Mouse (Mus musculus) forebrain, embryonic 16.5 days (tissue): ENCODE data around the gene Rbm15. TPM values are rescaled to one million over a fixed set of nuclear protein-coding genes. Genes with fewer than 3 reads are reported as not detected.

Source experiments
- ATAC-seq: fragments of 200-750 bp; cut with Nextera tagmentation; 2 replicates; pipeline ENCODE4 v1.8.0; 2017; ENCODE audit warnings: mild to moderate bottlenecking, moderate library complexity
- H3K27ac ChIP-seq: fragments of 300-500 bp; sonication (generic); 2 replicates; pipeline ENCODE4 v1.5.1; 2014; ENCODE audit warnings: low read length, control low read depth
- H3K27me3 ChIP-seq: fragments of 300-500 bp; sonication (generic); replicated peaks from 2 replicates; pipeline ENCODE4 v1.6.1; 2014; ENCODE audit warnings: low read length; ENCODE audit not compliant: control insufficient read depth, insufficient read depth
- H3K36me3 ChIP-seq: fragments of 300-500 bp; sonication (generic); 2 replicates; pipeline ENCODE4 v1.6.1; 2014; ENCODE audit not compliant: control insufficient read depth, insufficient read depth
- H3K4me1 ChIP-seq: fragments of 300-500 bp; sonication (generic); replicated peaks from 2 replicates; pipeline ENCODE4 v1.6.1; 2014; ENCODE audit warnings: low read length; ENCODE audit not compliant: control insufficient read depth, insufficient read depth
- H3K4me2 ChIP-seq: fragments of 300-500 bp; sonication (generic); 2 replicates; pipeline ENCODE4 v1.6.1; 2014; ENCODE audit warnings: mild to moderate bottlenecking, low read length, control low read depth
- H3K4me3 ChIP-seq: fragments of 300-500 bp; sonication (generic); replicated peaks from 2 replicates; pipeline ENCODE4 v1.5.1; 2014; ENCODE audit warnings: mild to moderate bottlenecking, low read length, control low read depth
- H3K9ac ChIP-seq: fragments of 300-500 bp; sonication (generic); replicated peaks from 2 replicates; pipeline ENCODE4 v1.6.1; 2014; ENCODE audit warnings: low read depth, low read length, control low read depth
- H3K9me3 ChIP-seq: fragments of 300-500 bp; sonication (generic); 2 replicates; pipeline ENCODE4 v1.6.1; 2016; ENCODE audit warnings: low read length; ENCODE audit not compliant: control insufficient read depth
- WGBS: fragments of 180-500 bp; shearing (Covaris S2); extraction: QIAGEN DNeasy Blood & Tissue Kit; methylation state at CpG from one replicate; pipeline ENCODE4 v1.1.7; 2014; 5-methylcytosine and 5-hydroxymethylcytosine counted together
- polyA plus RNA-seq: library from polyadenylated mRNA; unstranded; fragments of >200 nt; fragmentation: Nextera tagmentation; extraction: Ambion mirVana; gene quantifications from 2 replicates; pipeline ENCODE4 v1.2.1, GENCODE M21; 2015

Gene Rbm15
- polyA plus RNA-seq, 1 experiment from 2014 or later, result 9.3 TPM

GRCm38 (mm10) chr3:107290764-107291381 lies 42.6 kb downstream of the Rbm15 start, which contains the start of gene Slc16a4:
Slc16a4 (plus strand) TSS chr3:107291230.
- no peak within 1 kb of the TSS for H3K27ac ChIP-seq
- no peak for ATAC-seq
- no peak within 1 kb of the TSS for H3K9ac ChIP-seq
- H3K36me3 ChIP-seq, result no peaks in the 10 kb centered on the region
- no peaks in the 10 kb centered on the region for H3K9me3 ChIP-seq
- H3K4me3 ChIP-seq, result no peak within 1 kb of the TSS
- no peak within 1 kb of the TSS for H3K4me2 ChIP-seq
- no peaks in the 10 kb centered on the region for H3K4me1 ChIP-seq
- 31% methylated on average over 9 of the region's 9 CpGs for WGBS
- no peaks in the 10 kb centered on the region for H3K27me3 ChIP-seq

- H3K4me1 ChIP-seq, result no peaks in the 10 kb centered on the region
- no peaks in the 10 kb centered on the region for H3K27me3 ChIP-seq
- ATAC-seq, result no peak
- no peak overlapping the region for H3K4me2 ChIP-seq
- H3K9me3 ChIP-seq, result no peaks in the 10 kb centered on the region
- H3K27ac ChIP-seq, result no peak overlapping the region
- H3K9ac ChIP-seq, result no peak overlapping the region
- peaks cover 11% of the 10 kb centered on the region for H3K36me3 ChIP-seq
- H3K4me3 ChIP-seq, result no peak overlapping the region
Observed at GRCm38 (mm10) chr3:107287346-107287745, 46.1 kb downstream of the Rbm15 start.

GRCm38 (mm10) chr3:107286123-107286522 lies 47.4 kb downstream of the Rbm15 start:
- H3K4me3 ChIP-seq, result no peak overlapping the region
- H3K9me3 ChIP-seq, result no peaks in the 10 kb centered on the region
- H3K27ac ChIP-seq, result no peak overlapping the region
- no peak for ATAC-seq
- H3K36me3 ChIP-seq, result peaks cover 13% of the 10 kb centered on the region
- 89% methylated on average over 2 of the region's 2 CpGs for WGBS
- no peak overlapping the region for H3K9ac ChIP-seq
- no peak overlapping the region for H3K4me2 ChIP-seq
- no peaks in the 10 kb centered on the region for H3K27me3 ChIP-seq
- no peaks in the 10 kb centered on the region for H3K4me1 ChIP-seq

DNA sequence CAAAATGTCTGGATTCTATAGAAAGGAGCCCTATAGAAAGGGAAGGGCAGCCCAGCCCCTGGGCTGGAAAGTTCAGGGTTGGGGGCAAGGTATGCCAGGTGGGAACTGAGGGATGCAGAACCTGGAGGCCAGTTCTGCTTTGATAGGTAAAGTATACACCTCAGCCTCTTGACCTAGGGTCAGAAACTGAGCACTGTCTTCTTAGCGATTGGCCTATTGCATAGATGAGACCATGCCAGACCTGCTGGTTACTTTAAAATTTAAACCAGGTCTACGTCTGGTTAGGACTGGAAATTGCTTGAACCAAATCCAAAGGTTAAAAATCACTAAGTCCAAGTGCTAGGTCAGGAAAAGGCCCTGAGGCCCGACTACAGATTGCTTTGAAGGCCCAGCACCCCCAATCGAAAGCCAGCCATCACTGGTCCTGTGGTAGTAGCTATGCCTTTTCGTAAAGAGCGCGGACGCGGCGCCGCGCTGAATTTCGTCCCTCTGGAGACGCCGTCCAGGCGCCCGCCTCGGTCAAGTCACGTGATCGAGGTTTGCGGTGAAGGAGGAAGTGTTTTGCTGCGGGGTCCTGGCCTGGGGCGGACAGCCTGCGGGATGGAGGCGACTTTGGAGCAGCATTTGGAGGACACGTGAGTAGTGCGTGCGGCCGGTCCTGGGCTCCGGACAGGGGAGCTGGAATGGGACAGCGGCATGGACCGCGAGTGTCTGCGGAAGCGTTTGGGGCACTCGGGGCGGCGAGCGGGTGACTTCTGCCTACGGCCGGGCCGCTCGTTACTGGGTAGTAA lies 54.8 kb downstream of the Rbm15 start, which contains the start of gene Lamtor5:
Gene Lamtor5 (plus strand): TSS at position 380 of the 791 bp plus-strand sequence.
- Histone ChIP-seq H3K4me3 (peak within 1 kb of the TSS; percentile 94), H3K9me3 (no peaks in the 10 kb centered on the region), H3K27ac (no peak within 1 kb of the TSS), H3K36me3 (peaks cover 11% of the 10 kb centered on the region), H3K4me1 (peaks cover 17% of the 10 kb centered on the region), H3K27me3 (no peaks in the 10 kb centered on the region), H3K9ac (peak within 1 kb of the TSS; percentile 83), H3K4me2 (peak within 1 kb of the TSS; percentile 92)
- whole genome bisulfite sequencing, result 2% methylated on average over 43 of the region's 43 CpGs
- peak; percentile 88 for ATAC-seq

DNA sequence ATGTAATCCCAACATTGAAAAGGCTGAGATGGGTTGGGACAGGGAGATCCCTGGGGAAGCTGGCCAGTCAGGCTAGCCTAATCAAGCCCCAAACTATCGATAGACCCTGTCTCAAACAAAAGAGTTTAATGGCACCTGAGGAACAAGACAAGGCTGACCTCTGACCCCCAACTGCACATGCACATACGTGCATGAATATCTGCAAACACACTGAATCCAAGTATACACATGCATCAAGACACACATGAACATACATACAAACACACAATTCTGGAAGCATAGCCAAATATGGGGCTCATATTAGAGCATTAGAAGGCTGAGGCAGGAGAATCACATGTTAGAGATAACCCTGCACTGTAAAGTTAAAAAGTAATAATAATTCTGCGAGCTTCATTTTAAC lies 56.8 kb downstream of the Rbm15 start:
- no peak for ATAC-seq
- Histone ChIP-seq H3K4me1 (peaks cover 17% of the 10 kb centered on the region), H3K27me3 (no peaks in the 10 kb centered on the region), H3K4me3 (no peak overlapping the region), H3K9ac (no peak overlapping the region), H3K4me2 (no peak overlapping the region), H3K36me3 (no peaks in the 10 kb centered on the region), H3K9me3 (no peaks in the 10 kb centered on the region), H3K27ac (no peak overlapping the region)
- WGBS, result 89% methylated on average over 3 of the region's 3 CpGs

GRCm38 (mm10) chr3:107275996-107276395 lies 57.5 kb downstream of the Rbm15 start:
- Histone ChIP-seq H3K9ac (no peak overlapping the region), H3K36me3 (no peaks in the 10 kb centered on the region), H3K4me1 (peaks cover 17% of the 10 kb centered on the region), H3K27ac (no peak overlapping the region), H3K4me2 (no peak overlapping the region), H3K27me3 (no peaks in the 10 kb centered on the region), H3K9me3 (no peaks in the 10 kb centered on the region), H3K4me3 (no peak overlapping the region)
- no peak for ATAC-seq
- WGBS, result 53% methylated on average over 4 of the region's 4 CpGs

Other genes with a start within 250 kb of the Rbm15 start
- 0.72 and 0.94 TPM in 2 replicates for gene Kcna2, start 232.5 kb downstream of the Rbm15 start, polyA plus RNA-seq
- gene Kcna10, start 150.6 kb downstream of the Rbm15 start, polyA plus RNA-seq, result not detected in 2 replicates
- not detected in 2 replicates for gene Cym, start 111.9 kb downstream of the Rbm15 start, polyA plus RNA-seq
- not detected in 2 replicates for gene A630076J17Rik, start 103.1 kb downstream of the Rbm15 start, polyA plus RNA-seq
- 0.19 TPM in 1 of 2 replicates, not detected in the other for gene Prok1, start 94.0 kb downstream of the Rbm15 start, polyA plus RNA-seq
- 208 and 220 TPM in 2 replicates for gene Lamtor5, start 54.8 kb downstream of the Rbm15 start, polyA plus RNA-seq
- gene Slc16a4, start 42.4 kb downstream of the Rbm15 start, polyA plus RNA-seq, result 2.4 and 2.8 TPM in 2 replicates
- gene Kcnc4, start 125.9 kb upstream of the Rbm15 start, polyA plus RNA-seq, result 1.7 and 2.3 TPM in 2 replicates
- 16.0 and 21.6 TPM in 2 replicates for gene Slc6a17, start 184.3 kb upstream of the Rbm15 start, polyA plus RNA-seq
- gene Ubl4b, start 221.4 kb upstream of the Rbm15 start, polyA plus RNA-seq, result not detected in 2 replicates